Mouse (Mus musculus) layer of hippocampus, adult 9-11 months (tissue): ENCODE measurements around the gene Tmed1.
"Not testable (repeated sequence)": the region's sequence is repeated elsewhere in the genome, so short reads cannot be mapped to it uniquely, and the experiment has no call there.

Experiments used
- DNase-seq: peaks from one replicate; pipeline ENCODE4 v3.0.0; 2022

Gene Tmed1

GRCm38 (mm10) chr9:21525937-21526633, 16.0 kb upstream of the Tmed1 start, which contains the start of gene AB124611:
Gene AB124611, plus strand, starts transcription at chr9:21526176.
- peak; percentile 52 for DNase-seq

- no peak for DNase-seq
These were observed 15.3 kb upstream of the Tmed1 start for GRCm38 (mm10) chr9:21525142-21525936.

GRCm38 (mm10) chr9:21518690-21519089, 8.6 kb upstream of the Tmed1 start:
- not testable (repeated sequence) for DNase-seq

GRCm38 (mm10) chr9:21517947-21518495, 8.0 kb upstream of the Tmed1 start:
- DNase-seq: no peak

GRCm38 (mm10) chr9:21513466-21513865, 3.4 kb upstream of the Tmed1 start:
- no peak for DNase-seq

- no peak for DNase-seq
These were observed 1.0 kb upstream of the Tmed1 start for GRCm38 (mm10) chr9:21511052-21511451.

GRCm38 (mm10) chr9:21510689-21511015, 600 bp upstream of the Tmed1 start:
- DNase-seq: no peak

- DNase-seq: no peak
These were observed 1.1 kb downstream of the Tmed1 start for GRCm38 (mm10) chr9:21508871-21509404.

GRCm38 (mm10) chr9:21507753-21508430, 2.2 kb downstream of the Tmed1 start:
- no peak for DNase-seq

- no peak for DNase-seq
These were observed 4.3 kb downstream of the Tmed1 start for GRCm38 (mm10) chr9:21505767-21506166.

- no peak for DNase-seq
These were observed 6.7 kb downstream of the Tmed1 start for GRCm38 (mm10) chr9:21503352-21503751.

GRCm38 (mm10) chr9:21498284-21498902, 11.7 kb downstream of the Tmed1 start:
- no peak for DNase-seq

- DNase-seq: no peak
These were observed 12.4 kb downstream of the Tmed1 start for GRCm38 (mm10) chr9:21497664-21498063.

- peak; percentile 60 for DNase-seq
These were observed 13.0 kb downstream of the Tmed1 start for GRCm38 (mm10) chr9:21497050-21497542.

- no peak for DNase-seq
These were observed 13.6 kb downstream of the Tmed1 start for GRCm38 (mm10) chr9:21496308-21497049.

GRCm38 (mm10) chr9:21494726-21495125, 15.3 kb downstream of the Tmed1 start:
- no peak for DNase-seq

GRCm38 (mm10) chr9:21493907-21494306, 16.1 kb downstream of the Tmed1 start:
- DNase-seq: no peak

- no peak for DNase-seq
These were observed 19.4 kb downstream of the Tmed1 start for GRCm38 (mm10) chr9:21490696-21491095.

- not testable (repeated sequence) for DNase-seq
These were observed 21.8 kb downstream of the Tmed1 start for GRCm38 (mm10) chr9:21488246-21488645.

GRCm38 (mm10) chr9:21484065-21484464, 26.0 kb downstream of the Tmed1 start:
- DNase-seq: no peak

- no peak for DNase-seq
These were observed 32.3 kb downstream of the Tmed1 start for GRCm38 (mm10) chr9:21477707-21478106.

- peak; percentile 69 for DNase-seq
These were observed 37.1 kb downstream of the Tmed1 start for GRCm38 (mm10) chr9:21472913-21473312.
